Mouse (Mus musculus) spleen, postnatal 4 days (tissue): ENCODE data around the gene Rprd1b.

Experiments
- DNase-seq, 2 experiments: peaks; one replicate each; pipeline ENCODE4 v3.0.0; 2022; ENCODE audit warnings: low spot score in 2 of 2

The Rprd1b gene

DNA sequence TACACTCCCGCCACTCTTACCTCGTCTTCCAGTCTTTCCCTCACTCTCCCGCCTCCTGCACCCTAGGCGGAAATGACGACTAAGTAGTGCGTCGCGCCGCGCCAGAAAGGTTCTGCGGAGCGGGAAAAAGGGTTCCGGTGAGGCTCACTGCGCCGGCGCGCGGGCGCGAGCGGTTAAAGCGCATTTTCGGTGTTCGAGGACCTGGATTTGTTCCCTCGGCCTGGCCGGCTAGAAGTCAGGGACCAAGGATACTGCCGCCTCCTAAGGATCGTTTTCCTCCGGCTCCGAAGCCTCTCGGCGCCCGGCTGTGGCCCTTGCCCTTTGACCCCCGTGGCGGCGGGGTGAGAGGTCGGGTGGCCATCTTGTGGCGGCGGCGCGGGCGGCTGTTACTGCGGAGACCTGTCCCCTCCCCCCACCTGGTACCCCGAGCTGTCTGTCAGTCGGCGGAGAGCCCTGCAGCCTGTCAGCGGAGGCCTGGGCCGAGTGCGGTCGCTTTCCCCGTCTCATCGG is at the start of gene Rprd1b, which contains the start of gene Tti1:
Gene Rprd1b (plus strand): TSS at position 144 of the 510 bp plus-strand sequence.
Gene Tti1 (minus strand): TSS at position 80 of the 510 bp plus-strand sequence.
- DNase-seq: peak; percentile 91 to 96

DNA sequence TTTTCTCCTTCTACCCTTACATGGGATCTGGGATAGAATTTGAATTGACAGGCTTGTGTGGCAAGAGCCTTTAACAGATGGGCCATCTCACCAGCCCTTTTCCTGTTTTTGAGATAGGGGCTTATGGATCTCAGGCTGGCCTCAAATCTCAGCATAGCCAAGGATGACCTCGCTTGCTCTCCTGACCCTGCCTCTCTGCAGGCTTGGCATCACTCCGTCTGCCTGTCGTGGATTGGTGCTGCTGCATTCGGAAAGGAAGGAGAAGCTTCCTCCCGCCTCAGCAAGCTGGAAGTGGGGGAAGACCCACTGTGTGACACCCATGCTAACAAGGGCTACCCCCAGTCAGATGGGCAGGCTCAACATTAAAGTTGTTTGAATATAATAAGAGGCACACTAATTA is 49.1 kb upstream of the Rprd1b start:
- no peak for DNase-seq

DNA sequence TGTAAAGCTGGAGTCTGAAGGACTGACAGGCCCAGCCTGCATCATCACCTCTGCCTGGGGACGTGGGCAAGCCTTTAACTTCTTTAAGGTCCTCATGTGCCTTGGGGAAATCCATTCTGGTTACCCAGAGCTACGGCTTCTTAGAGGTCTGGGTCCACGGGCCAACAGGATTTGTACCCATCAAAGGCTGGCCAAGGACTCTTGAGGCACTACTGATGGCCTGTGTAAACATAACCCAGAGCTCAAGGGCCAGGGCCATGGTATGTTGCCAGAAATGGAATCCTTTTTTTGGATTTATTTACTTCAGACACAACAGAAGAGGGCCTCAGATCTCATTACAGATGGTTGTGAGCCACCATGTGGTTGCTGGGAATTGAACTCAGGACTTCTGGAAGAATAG is 45.6 kb upstream of the Rprd1b start:
- DNase-seq: no peak

DNA sequence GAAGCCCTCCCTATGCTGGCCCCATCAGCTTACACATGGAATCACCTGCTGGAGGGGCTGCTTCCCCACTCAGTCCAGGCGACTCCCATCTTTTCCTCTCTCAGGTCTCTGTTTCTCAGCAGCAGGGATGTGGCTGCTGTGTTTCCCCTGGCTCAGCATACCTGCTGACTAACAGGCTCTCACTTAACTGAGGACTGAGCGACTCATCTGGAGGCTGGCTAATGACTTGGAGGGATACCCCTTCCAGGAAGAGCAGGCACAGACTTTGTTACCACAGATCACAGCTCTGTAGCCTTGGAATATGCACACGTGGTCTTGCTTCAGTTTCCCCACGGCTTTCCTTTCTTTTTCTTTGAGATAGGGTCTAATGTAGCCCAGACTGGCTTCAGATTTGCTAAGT is 45.0 kb upstream of the Rprd1b start:
- no peak for DNase-seq

DNA sequence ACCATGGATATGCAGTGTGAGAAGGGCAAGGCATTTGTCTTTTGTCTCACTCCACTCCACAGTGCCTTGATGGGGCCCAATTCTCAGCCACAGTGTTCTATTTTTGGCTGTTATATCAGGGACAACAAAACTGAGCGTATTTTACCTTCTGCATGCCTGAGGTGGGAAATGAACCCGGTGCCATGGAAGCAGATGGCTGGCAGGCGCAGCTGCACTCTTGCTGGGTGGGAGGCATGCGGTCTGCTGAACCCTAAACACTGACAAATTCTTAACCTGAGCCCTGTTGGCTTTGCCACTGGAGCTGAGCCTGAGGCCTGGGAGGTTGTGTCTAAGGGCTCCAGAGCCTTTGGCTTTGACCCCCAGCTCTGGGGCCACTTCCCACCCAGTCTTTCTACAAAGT is 42.7 kb upstream of the Rprd1b start:
- DNase-seq: no peak

DNA sequence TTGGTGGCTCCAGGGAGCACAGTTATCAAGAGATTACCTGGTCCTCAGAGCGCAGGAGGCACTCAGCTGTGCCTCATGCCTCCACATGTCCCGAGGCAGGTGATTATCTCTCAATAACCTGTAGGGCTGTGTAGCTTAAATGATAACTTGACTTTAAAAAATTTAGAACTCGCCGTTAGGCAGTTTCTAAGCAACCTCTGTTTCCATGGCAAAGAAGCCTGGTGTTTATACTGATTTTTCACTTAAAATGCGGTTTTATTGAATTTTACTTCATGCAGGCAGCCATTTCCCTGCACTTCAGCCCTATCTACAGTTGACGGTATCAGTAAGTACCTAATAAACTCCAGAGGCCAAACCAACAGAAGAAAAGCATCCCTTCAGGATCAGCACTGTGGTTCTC is 42.1 kb upstream of the Rprd1b start:
- DNase-seq: no peak

DNA sequence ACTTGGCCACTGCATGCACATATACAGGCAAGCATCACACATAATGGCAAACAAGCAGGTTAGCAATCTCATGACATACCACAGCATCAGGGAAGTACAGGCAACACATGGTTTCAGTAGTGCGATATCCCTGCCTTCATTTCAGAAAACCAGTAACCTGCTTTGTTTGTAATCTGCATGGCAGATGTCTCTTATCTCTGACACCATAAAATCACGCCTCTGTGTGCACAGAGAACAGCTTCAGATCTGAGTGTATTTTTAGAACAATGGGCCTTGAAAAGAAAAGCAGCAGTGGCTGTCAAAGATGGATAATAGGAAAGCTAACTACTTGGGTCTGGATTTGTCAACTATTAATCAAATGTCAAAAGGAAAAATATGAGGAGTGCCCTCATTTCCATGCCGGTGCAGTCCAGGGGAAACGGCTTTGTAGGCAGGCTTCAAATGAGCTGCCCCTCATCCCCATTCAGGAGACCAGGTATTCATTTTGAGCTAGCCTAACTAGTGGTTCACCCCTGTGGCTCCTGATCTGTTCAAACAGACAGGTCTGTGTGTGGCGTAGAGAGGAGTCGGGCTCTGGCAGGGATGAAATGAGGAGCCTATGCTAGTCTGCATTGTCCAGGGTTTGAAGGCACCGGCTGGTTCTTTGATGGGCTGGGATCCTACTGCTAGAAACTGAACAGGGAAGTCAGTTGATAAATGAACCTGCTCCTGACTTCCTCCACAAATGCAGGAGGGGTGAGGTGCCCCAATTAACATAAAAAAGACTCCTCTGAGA is 39.7 kb upstream of the Rprd1b start:
- DNase-seq: no peak

DNA sequence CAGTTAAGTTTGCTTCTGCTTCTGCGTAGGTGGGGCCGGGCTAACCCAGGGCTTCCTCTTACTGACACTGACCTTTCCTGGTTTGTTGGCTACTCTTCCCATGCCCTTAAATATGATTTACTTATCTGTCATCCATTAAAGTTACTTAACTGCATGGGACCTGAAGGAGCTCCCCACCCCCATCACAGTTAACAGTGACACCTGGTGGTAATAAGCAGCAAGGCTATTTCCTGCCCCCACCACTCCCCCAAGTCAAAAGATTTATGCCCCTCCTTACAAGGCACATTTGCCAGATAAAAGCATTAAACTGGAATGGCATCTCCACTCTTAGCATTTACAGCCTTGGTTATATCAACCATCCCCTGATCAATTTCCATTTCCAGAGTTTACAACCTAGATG is 38.4 kb upstream of the Rprd1b start:
- no peak for DNase-seq

DNA sequence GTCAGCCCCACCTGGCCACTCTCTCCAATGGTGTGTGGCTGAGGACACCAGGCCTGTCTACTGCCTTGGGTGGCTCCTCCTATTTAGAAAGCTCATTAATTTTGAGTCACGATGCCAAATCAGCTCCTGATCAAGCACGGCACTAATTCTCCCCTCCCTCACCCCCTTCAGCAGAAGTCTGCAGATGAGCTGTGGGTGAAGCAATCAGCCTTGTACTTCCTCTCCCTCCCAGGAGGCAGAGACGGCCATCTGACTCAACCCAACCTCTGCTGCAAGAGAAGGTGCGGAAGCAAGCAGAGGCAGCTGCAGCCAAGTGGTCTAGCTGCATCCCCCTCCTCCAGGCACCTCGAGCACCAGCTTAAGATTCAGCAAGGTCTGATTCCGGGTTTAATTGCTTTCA is 37.3 kb upstream of the Rprd1b start:
- DNase-seq: no peak

DNA sequence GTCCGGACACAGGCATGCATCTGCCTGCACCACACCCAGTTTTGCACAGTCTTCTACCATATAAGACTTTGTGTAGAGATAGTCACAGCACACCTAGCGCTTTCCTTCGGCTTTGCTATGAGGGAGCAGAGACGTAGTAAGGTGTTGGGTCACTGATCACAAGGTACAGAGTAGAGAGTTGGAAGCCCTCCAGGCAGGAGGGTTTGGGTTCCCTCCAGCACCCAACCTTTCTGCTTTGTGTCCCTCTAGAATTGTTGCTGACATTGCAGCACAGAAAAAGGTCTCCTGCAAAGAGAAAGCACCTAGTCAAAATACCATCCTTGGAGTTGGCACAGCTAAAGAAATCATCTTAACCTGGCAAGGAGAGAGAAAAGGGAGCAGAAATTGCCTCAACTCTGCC is 35.8 kb upstream of the Rprd1b start:
- no peak for DNase-seq

DNA sequence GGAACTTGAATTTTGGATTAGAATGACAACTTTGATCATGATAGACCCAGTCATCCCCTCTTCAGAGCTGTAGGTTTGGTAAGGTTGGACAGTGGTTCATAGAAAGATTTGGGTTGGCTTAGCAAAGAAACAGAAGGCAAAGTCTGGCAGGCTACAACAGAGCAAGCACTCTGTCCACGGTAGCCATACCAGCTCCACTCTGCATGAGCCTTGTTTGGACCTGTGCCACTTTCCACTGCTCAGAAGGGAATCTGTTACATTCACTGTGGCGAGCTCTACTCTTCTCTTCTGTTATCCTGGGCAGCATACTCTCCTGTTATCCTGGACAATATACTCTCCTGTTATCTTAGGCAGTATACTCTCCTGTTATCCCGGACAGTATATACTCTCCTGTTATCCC is 29.5 kb upstream of the Rprd1b start:
- no peak for DNase-seq

DNA sequence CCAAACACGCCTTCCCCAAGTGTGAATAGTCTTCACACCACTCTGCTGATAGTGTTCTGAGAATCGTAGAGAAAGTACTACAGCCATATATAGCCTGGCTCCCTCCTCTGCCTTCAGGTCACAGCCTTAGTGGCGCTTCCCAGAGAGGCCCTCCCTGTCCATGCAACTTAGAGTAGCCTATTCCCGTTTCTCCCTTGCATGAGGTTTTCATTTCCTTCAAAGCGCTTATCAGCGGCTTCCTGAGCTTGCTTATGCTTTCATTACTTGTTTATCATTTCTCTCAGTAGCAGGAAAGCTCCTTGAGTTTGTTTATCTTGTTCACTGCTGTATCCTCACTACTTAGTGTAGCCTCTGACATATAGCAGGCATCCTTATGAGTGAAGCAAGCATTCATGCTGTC is 23.7 kb upstream of the Rprd1b start:
- DNase-seq: no peak

DNA sequence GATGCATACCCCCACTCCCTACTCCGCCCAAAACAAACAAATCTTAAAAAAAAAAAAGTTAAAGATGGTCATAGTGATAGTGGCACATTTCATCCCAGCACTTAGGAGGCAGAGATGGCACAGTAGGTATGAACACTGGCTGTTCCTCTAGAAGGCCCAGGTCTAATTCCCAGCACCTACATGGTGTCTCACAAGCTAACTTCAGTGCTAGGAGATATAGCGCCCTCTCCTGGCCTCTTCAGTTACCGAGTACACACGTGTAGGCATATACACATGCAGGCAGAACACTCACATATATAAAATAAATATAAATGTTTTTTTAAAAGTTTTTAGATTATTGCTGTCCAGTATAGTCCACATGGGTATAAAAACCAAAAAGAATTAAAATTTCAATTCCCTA is 22.7 kb upstream of the Rprd1b start:
- DNase-seq: no peak

DNA sequence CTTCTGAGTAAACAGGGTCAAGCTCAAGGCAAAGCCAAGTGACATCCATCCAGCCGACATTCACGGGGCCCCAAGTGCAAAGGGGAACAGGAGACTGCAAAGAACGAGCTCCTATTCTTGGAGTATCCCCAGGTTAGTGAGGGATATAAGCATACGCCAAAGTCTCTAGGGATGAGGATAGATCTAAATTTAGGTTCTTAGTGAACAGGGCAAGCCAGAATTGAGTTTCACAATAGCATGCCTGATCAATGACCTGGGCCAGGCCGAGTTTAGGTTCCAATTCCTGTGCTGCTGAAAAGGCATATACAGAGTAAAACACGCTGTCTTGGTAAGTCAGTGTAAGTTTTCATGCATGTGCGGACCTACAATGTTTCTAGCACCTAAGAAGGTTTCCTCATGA is 18.9 kb upstream of the Rprd1b start:
- DNase-seq: no peak

DNA sequence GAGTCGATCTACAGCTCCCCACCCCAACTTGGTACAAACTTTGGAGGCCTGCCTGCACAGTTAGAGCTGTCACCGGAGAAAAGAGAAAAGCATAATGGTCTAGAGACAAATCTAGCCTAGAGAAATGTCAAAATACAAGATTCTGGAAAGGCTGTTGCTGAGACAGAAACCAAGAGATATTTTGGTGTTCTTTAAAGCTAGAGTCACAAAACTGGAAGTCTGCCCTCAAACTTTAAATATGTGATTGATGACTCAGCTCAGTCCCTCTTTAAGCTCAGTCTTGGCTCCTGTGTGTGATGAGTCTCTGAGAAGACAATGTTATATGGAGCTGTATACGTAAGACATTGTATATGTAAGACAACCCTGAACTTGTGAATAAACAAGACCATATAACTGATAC is 15.7 kb upstream of the Rprd1b start:
- no peak for DNase-seq

DNA sequence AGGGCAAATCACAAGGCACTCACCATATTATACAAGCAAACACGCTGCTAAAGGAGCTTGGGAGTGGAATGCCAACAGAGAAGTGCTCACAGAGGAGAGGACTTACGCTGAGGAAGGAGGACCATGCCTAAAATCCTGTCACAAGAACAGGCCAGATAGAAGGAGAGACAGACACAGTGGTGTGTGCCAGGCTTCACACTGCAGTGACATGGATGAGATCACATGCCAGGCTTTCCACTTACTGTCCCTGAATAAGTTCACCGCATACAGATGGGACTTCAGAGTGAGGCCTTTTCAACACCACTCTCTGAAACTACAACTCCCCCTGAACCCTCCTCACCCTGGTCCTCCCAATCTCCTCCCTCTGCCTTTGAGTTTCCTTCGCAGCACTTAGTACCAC is 11.0 kb upstream of the Rprd1b start:
- DNase-seq: no peak

DNA sequence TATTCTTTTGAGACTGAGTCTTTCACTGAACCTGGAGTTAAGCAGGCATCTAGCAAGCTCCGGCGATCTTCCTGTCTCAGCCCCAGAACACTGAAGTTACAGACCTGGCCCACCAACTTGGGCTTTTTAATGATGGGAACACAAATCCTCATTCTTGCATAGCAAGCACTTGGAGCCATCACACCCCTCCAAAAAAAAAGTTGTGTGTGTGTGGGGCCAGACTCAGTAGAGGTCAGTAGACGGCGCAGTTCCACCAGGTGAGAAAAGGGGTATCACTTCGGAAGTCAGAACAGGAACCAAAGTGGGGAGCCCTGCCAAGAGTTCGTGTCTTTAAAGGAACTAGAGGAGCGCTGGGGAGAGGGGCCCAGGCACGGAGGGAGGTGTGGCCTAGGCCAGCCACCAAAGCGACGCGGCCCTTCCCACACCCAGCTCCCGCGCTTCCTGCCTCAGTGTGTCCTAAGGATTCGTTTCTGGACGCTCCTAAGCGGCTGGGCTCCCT is 393 bp upstream of the Rprd1b start:
- DNase-seq: no peak

DNA sequence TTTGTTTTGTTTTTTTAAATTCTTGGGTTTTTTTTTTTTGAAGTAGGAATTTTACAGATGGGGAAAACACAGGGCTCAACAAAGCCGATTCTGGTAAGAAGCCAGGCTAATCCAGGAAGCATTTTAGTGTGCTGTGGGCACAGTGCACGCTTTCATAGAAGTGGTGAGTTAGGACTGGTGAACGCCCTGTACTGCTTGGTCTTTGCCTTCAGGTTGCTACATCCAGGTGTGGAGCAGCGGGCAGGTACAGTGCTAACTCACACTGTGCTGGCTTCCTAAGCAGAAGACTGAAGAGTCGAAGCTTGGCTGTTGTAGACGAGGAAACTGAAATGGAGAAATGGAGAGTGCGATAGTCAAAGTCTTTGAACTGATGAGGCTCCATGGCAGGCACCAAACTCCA is 1.7 kb downstream of the Rprd1b start:
- DNase-seq: no peak

DNA sequence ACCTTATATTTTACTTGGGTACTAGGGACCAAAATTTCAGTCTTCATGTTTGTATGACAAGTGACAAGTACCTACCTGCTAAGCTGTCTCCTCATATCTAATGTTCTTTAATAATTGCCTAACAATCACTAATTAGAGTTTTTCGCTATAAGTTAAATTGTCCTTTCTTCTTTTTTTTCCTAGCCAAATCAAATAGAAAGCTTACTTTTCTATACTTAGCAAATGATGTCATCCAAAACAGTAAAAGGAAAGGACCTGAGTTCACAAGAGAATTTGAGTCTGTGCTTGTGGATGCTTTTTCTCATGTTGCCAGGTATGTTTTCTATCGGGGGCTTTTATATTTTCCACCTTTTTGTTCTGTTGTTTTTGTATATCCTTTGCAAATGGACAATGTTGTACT is 7.5 kb downstream of the Rprd1b start:
- no peak for DNase-seq

DNA sequence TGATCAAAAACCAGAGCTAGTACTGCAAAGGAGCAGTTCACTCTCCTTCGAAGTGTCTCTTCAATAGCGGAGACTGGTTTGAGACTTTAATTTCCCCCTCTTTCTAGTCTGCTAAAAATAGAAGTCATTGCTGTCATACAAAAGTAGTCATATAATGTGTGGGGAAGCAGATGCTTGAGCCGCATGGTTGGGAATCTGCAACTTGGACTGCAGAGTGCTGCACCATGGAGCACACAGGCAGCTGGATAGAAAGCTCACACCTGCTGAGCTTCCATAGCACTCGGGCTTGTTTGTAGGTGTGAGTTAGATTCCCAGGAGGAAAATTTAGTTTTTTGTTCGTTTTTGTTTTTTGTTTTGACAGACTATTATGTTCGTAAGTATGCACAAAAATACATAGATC is 8.1 kb downstream of the Rprd1b start:
- no peak for DNase-seq

DNA sequence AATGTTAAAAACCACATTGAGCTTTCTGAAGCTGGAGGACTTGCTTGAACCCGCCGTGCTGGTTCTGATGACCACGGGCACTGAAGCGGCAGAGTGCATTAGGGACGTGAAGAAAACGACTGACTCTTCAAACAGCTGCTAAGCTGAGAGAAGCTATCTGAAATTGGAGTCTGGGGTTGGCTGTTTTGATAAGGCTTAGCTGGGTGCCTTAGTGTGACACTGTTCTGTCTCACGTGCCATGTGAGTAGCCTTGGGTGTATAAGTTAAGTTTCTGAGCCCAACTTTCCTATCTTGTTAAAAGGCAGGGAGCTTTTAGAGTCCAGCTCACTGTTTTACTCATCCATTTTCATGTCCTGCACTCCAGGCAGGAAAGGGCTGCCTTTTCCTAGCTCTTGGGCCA is 8.7 kb downstream of the Rprd1b start:
- no peak for DNase-seq

DNA sequence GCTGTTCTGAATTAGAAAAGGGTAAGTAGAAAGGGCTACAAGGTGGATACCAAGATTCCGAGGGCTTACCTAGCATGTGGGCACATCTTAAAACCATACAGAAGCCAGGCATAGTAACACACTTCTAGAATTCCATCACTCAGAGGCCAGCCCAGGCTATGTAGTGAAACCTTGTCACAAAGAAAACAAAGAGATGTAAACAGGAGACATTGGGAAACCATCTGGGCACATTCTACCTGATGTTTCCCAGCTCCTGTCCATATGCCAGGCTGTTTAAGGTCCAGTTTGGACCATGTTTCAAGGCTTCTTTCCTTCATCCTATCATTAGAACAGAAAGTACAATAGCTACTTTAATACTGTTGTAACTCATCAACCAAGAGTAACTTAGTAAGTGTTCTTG is 9.3 kb downstream of the Rprd1b start:
- no peak for DNase-seq

DNA sequence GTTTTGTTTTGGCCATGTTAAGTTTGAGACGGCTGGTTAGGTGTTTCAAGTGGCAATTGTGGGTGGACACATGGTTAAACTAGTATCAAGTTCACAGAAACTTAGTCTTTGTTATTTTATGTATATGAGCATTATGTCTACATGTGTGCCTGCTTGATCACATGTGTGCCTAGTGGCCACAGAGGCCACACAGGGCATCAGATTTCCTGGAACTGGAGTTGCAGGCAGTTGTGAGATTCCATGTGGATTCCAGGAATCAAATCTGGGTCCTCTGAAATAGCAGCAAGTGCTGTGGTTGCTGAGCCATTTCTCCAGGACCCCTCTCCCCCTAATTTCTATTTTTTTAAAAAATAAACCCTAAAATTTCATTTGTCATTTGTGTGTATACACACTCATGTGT is 11.4 kb downstream of the Rprd1b start:
- no peak for DNase-seq

DNA sequence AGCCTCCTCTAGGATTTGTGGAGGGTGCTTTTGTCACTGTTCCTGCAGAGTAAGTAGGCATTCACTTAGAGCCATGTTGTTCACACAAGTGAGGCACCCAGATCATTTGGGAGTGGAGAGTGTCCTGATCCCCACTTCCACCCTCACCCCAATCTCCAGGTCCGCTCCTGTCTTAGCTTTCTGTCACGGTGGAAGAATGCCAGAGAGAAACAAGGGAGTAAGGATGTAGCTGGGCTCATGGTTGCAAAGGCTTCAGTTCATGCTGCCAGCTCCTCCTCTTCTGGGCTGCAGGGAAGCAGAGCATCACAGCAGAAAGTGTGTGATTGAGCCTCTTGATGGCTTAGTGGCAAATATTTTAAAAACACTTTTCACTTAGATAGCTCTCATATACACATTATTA is 12.1 kb downstream of the Rprd1b start:
- DNase-seq: no peak
